Mouse (Mus musculus) thymus, adult 2 months (tissue): ENCODE data around the gene Dbx2. TPM values are rescaled to one million over a fixed set of nuclear protein-coding genes. Genes with fewer than 3 reads are reported as not detected.

Source experiments
- DNase-seq: peaks from one replicate; pipeline ENCODE4 v3.0.0; 2021
- H3K27ac ChIP-seq: fragments of 200-500 bp; 2 replicates; pipeline ENCODE4 v1.5.1; 2012; ENCODE audit warnings: low read length, control low read depth; ENCODE audit not compliant: control insufficient read depth, insufficient read depth
- H3K27me3 ChIP-seq: fragments of 200-500 bp; 2 replicates; pipeline ENCODE4 v1.6.1; 2012; ENCODE audit warnings: mild to moderate bottlenecking, low read length, moderate library complexity, mixed read lengths; ENCODE audit not compliant: control insufficient read depth, insufficient read depth
- H3K36me3 ChIP-seq: fragments of 200-500 bp; 2 replicates; pipeline ENCODE4 v1.6.1; 2012; ENCODE audit warnings: mild to moderate bottlenecking, low read length, moderate library complexity; ENCODE audit not compliant: control insufficient read depth, insufficient read depth
- H3K4me1 ChIP-seq: fragments of 200-500 bp; replicated peaks from 2 replicates; pipeline ENCODE4 v1.6.1; 2012; ENCODE audit warnings: low read length; ENCODE audit not compliant: control insufficient read depth, insufficient read depth
- H3K4me3 ChIP-seq: fragments of 200-500 bp; 2 replicates; pipeline ENCODE4 v1.5.1; 2012; ENCODE audit warnings: mild to moderate bottlenecking, low read length, control low read depth, moderate library complexity; ENCODE audit not compliant: control insufficient read depth, insufficient read depth
- CTCF ChIP-seq: fragments of 200-500 bp; IDR thresholded peaks from 2 replicates; pipeline ENCODE4 v1.5.1; 2012; ENCODE audit warnings: mild to moderate bottlenecking, control low read depth, low read length, moderate library complexity, borderline replicate concordance; ENCODE audit not compliant: control insufficient read depth, poor library complexity, insufficient read depth; ENCODE audit errors: extremely low read depth
- POLR2A ChIP-seq: fragments of 200-500 bp; IDR thresholded peaks from 2 replicates; pipeline ENCODE4 v1.6.1; 2012; ENCODE audit warnings: mild to moderate bottlenecking, low read length, control low read depth, moderate library complexity; ENCODE audit not compliant: control insufficient read depth, poor library complexity, insufficient read depth; ENCODE audit errors: extremely low read depth
- WGBS: fragments of 180-500 bp; shearing (Covaris S2); methylation state at CpG from one replicate; pipeline ENCODE4 v1.1.7; 2018; 5-methylcytosine and 5-hydroxymethylcytosine counted together
- polyA plus RNA-seq: library from polyadenylated mRNA; depleted of rRNA; stranded (reverse); fragments of >200 nt; gene quantifications from 2 replicates; pipeline ENCODE4 v1.2.3, GENCODE M21; 2012

Gene Dbx2
- polyA plus RNA-seq, 1 experiment: 0.19 TPM

GRCm38 (mm10) chr15:95654211-95654897, 1.4 kb downstream of the Dbx2 start:
- Histone ChIP-seq H3K27me3 (peaks cover 9% of the 10 kb centered on the region), H3K27ac (no peak overlapping the region), H3K4me1 (no peaks in the 10 kb centered on the region), H3K4me3 (no peak overlapping the region), H3K36me3 (no peaks in the 10 kb centered on the region)
- no peak for DNase-seq
- 11% methylated on average over 49 of the region's 49 CpGs for WGBS
- TF ChIP-seq CTCF: no peak
- TF ChIP-seq POLR2A: no peak

- TF ChIP-seq POLR2A: no peak
- no peak for TF ChIP-seq CTCF
Measured at GRCm38 (mm10) chr15:95653812-95654210, 1.9 kb downstream of the Dbx2 start.

GRCm38 (mm10) chr15:95652898-95653707, 2.7 kb downstream of the Dbx2 start:
- DNase-seq: no peak
- WGBS: 14% methylated on average over 23 of the region's 23 CpGs
- no peak overlapping the region for H3K27ac ChIP-seq
- H3K36me3 ChIP-seq: no peaks in the 10 kb centered on the region
- peaks cover 9% of the 10 kb centered on the region for H3K27me3 ChIP-seq
- H3K4me3 ChIP-seq: no peak overlapping the region
- TF ChIP-seq CTCF: no peak
- no peak for TF ChIP-seq POLR2A
- H3K4me1 ChIP-seq: no peaks in the 10 kb centered on the region

More at GRCm38 (mm10) chr15:95653812-95654210, 1.9 kb downstream of the Dbx2 start:
- WGBS: 23% methylated on average over 6 of the region's 6 CpGs
- no peak for DNase-seq
- H3K4me1 ChIP-seq: no peaks in the 10 kb centered on the region
- no peak overlapping the region for H3K27ac ChIP-seq
- H3K4me3 ChIP-seq: no peak overlapping the region
- no peaks in the 10 kb centered on the region for H3K36me3 ChIP-seq
- H3K27me3 ChIP-seq: peaks cover 9% of the 10 kb centered on the region

GRCm38 (mm10) chr15:95651824-95652223, 3.9 kb downstream of the Dbx2 start:
- no peak overlapping the region for H3K4me3 ChIP-seq
- H3K27me3 ChIP-seq: peaks cover 9% of the 10 kb centered on the region
- H3K36me3 ChIP-seq: no peaks in the 10 kb centered on the region
- WGBS: 10% methylated on average over 3 of the region's 3 CpGs
- no peak overlapping the region for H3K27ac ChIP-seq
- no peak for TF ChIP-seq CTCF
- TF ChIP-seq POLR2A: no peak
- no peak for DNase-seq
- H3K4me1 ChIP-seq: no peaks in the 10 kb centered on the region

GRCm38 (mm10) chr15:95643505-95644029, 12.2 kb downstream of the Dbx2 start:
- Histone ChIP-seq H3K4me1 (no peaks in the 10 kb centered on the region), H3K27ac (no peak overlapping the region), H3K27me3 (no peaks in the 10 kb centered on the region), H3K4me3 (no peak overlapping the region), H3K36me3 (no peaks in the 10 kb centered on the region)
- DNase-seq: no peak
- 95% methylated on average over 15 of the region's 15 CpGs for WGBS
- TF ChIP-seq CTCF (no peak), POLR2A (no peak)

- no peak for TF ChIP-seq POLR2A
- TF ChIP-seq CTCF: no peak
- Histone ChIP-seq H3K4me3 (no peak overlapping the region), H3K4me1 (no peaks in the 10 kb centered on the region), H3K36me3 (no peaks in the 10 kb centered on the region), H3K27ac (no peak overlapping the region), H3K27me3 (no peaks in the 10 kb centered on the region)
- WGBS: 43% methylated on average over 11 of the region's 11 CpGs
- no peak for DNase-seq
Measured at GRCm38 (mm10) chr15:95640347-95640746, 15.4 kb downstream of the Dbx2 start.

- no peaks in the 10 kb centered on the region for H3K4me1 ChIP-seq
- H3K36me3 ChIP-seq: no peaks in the 10 kb centered on the region
- TF ChIP-seq CTCF (no peak), POLR2A (no peak)
- no peak for DNase-seq
- 79% methylated on average over 9 of the region's 9 CpGs for WGBS
- H3K4me3 ChIP-seq: no peak overlapping the region
- H3K27me3 ChIP-seq: no peaks in the 10 kb centered on the region
- no peak overlapping the region for H3K27ac ChIP-seq
Measured at GRCm38 (mm10) chr15:95639829-95640134, 16.0 kb downstream of the Dbx2 start.
